Mouse (Mus musculus): ENCODE results near the gene Asb18. TPM values are rescaled to one million over a fixed set of nuclear protein-coding genes. Genes with fewer than 3 reads are reported as not detected.

The Asb18 gene
- polyA plus RNA-seq, 1 experiment from 2014 or later, result not detected

DNA sequence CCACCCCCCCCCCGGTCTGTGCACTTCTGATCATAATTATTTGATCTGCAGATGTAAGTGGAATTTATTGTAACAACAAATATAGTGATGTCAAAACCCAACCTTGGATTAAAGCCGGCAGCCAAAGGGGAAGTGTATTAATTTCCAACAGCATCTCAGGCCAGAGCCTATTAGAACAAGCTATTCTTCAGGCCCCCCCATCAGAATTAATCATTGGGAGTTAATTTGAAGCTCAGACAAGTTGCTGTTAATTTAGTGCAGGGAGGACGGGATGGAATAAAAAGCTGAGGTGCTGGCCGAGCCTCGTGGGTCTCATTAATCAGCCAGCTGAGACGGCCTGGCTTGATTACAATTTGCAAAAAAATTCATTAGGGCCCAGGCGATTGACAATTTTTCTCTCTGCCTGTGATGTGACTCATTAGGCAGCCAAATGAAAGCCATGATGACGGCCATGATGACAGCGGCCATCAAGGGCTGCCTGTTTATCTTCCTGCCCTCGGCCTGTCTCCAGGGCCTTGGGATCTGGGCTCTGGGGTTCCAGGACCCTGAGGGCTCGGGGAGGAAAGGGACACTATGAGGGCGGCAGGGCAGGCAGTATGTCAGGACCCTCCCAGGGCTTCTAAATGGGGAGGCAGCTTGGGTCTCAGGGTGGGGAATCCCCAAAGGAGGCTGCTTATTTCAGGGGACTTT is 88.8 kb downstream of the Asb18 start:
- no peaks in the 10 kb centered on the region for H3K36me3 ChIP-seq (ENCODE audit: control insufficient read depth, insufficient read depth, low read length)
- 16% methylated on average over 12 of the region's 12 CpGs for WGBS
- H3K9ac ChIP-seq (ENCODE audit: low read depth, low read length), result no peak overlapping the region
- H3K4me3 ChIP-seq (ENCODE audit: low read length), result no peak overlapping the region
- peaks cover 14% of the 10 kb centered on the region; the same call in 1 of the 2 replicates for H3K4me1 ChIP-seq (ENCODE audit: control insufficient read depth, insufficient read depth, low read length)
- H3K4me2 ChIP-seq (replicated peaks; ENCODE audit: low read depth, low read length), result no peak overlapping the region
- peaks cover 100% of the 10 kb centered on the region for H3K27me3 ChIP-seq (ENCODE audit: control insufficient read depth, insufficient read depth, low read length)
- H3K27ac ChIP-seq (ENCODE audit: low read depth, low read length), result no peak overlapping the region
- H3K9me3 ChIP-seq (ENCODE audit: control insufficient read depth, low read length), result no peaks in the 10 kb centered on the region
- ATAC-seq (ENCODE audit: low FRiP score, low TSS enrichment), result no peak

DNA sequence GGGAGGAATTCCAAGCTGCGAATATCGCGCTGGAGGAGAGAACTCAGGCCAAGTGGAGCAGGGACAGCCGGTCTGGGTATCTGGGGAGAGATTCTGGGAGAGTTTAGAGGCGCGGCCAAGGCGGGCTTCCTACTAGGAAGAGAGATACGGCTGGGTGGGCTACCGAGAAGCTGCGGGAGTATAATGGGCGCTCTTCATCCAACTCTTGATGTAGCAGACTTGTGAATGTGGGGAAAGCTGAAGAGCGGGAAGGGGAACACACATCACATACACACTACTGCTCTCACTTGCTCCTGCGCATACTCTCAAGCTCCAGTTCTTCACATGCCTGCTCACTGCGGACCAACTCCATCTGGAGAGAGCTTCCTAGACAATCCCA is 90.8 kb downstream of the Asb18 start:
- Histone ChIP-seq H3K27ac (ENCODE audit: low read depth, low read length) (no peak overlapping the region), H3K4me1 (ENCODE audit: control insufficient read depth, insufficient read depth, low read length) (peaks cover 6% of the 10 kb centered on the region; the same call in 1 of the 2 replicates), H3K9me3 (ENCODE audit: control insufficient read depth, low read length) (no peaks in the 10 kb centered on the region; the same call in 1 of the 2 replicates), H3K27me3 (ENCODE audit: control insufficient read depth, insufficient read depth, low read length) (peaks cover 91% of the 10 kb centered on the region), H3K4me3 (ENCODE audit: low read length) (peak overlapping the region; percentile 3; the same call in 1 of the 2 replicates), H3K36me3 (ENCODE audit: control insufficient read depth, insufficient read depth, low read length) (no peaks in the 10 kb centered on the region), H3K4me2 (replicated peaks; ENCODE audit: low read depth, low read length) (peak overlapping the region; percentile 38; the same call in 1 of the 2 replicates), H3K9ac (ENCODE audit: low read depth, low read length) (no peak overlapping the region)
- WGBS, result 10% methylated on average over 14 of the region's 14 CpGs
- no peak for ATAC-seq (ENCODE audit: low FRiP score, low TSS enrichment)

DNA sequence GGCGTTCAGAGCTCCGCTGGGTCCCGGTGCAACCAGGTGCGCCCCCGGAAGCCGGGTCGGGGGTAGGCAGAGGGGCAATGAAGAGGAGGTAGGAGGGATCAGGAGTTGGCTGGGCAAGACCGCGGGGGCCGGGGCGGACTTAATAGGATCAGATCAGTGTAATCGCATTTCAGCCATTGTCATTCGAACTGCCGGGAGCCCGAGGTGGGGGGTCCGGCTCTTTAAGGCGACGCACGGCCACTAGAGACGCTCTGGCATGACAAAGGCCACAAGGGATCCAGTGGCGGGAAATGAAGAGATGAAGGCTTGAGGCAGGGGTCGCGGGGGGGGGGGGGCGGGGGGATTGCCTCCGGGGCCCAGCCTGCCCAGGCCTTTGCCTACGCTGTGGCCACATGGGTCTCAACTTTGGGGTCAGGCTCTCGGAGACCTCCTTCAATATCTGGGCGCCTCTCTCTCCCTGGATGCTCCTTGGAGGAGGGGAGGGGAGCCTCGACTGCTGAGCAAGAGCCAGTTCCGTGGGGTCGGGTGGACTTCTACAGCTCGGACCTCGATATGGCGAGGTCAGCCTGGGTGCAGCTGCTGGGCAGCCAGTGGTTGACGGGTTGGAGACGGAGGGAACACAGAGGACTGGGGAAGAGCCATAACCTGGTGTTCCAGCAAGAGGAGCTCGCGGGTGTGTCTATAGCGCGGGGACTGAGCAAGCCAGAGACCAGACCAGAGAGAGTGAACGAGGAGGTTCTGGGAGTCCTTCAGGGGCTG is 91.4 kb downstream of the Asb18 start:
- no peak for ATAC-seq (ENCODE audit: low FRiP score, low TSS enrichment)
- Histone ChIP-seq H3K36me3 (ENCODE audit: control insufficient read depth, insufficient read depth, low read length) (no peaks in the 10 kb centered on the region), H3K4me3 (ENCODE audit: low read length) (peak overlapping the region; percentile 3; the same call in 1 of the 2 replicates), H3K9ac (ENCODE audit: low read depth, low read length) (no peak overlapping the region), H3K4me1 (ENCODE audit: control insufficient read depth, insufficient read depth, low read length) (peaks cover 6% of the 10 kb centered on the region; the same call in 1 of the 2 replicates), H3K4me2 (replicated peaks; ENCODE audit: low read depth, low read length) (peak overlapping the region; percentile 38), H3K27me3 (ENCODE audit: control insufficient read depth, insufficient read depth, low read length) (peaks cover 88% of the 10 kb centered on the region), H3K9me3 (ENCODE audit: control insufficient read depth, low read length) (no peaks in the 10 kb centered on the region; the same call in 1 of the 2 replicates), H3K27ac (ENCODE audit: low read depth, low read length) (no peak overlapping the region)
- 2% methylated on average over 39 of the region's 41 CpGs for WGBS

DNA sequence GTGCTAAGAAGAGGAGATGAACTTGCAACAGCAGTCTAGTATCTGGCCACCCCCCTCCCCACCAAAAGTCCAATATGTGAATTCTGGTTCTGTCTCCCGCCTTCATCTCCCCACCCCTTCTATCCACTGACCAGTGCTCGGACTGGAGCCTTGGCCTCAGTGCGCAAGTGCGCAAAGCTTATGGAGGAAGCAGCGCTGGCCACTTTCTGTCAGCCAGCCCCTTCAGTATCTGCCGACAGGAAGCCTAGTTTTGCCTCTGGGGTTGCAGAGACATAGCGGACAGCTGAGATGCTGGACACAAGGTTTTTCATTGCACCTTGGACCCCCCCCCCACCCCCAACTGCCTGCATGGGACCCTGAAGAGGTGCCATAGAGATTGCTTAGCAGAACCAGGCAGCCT is 92.2 kb downstream of the Asb18 start:
- Histone ChIP-seq H3K9ac (ENCODE audit: low read depth, low read length) (no peak overlapping the region), H3K4me3 (ENCODE audit: low read length) (no peak overlapping the region), H3K4me2 (replicated peaks; ENCODE audit: low read depth, low read length) (no peak overlapping the region; the same call in 1 of the 2 replicates), H3K27me3 (ENCODE audit: control insufficient read depth, insufficient read depth, low read length) (peaks cover 88% of the 10 kb centered on the region), H3K4me1 (ENCODE audit: control insufficient read depth, insufficient read depth, low read length) (peaks cover 2% of the 10 kb centered on the region; the same call in 1 of the 2 replicates), H3K9me3 (ENCODE audit: control insufficient read depth, low read length) (no peaks in the 10 kb centered on the region; the same call in 1 of the 2 replicates), H3K36me3 (ENCODE audit: control insufficient read depth, insufficient read depth, low read length) (no peaks in the 10 kb centered on the region), H3K27ac (ENCODE audit: low read depth, low read length) (no peak overlapping the region)
- no peak for ATAC-seq (ENCODE audit: low FRiP score, low TSS enrichment)
- WGBS, result 0% methylated on average over 7 of the region's 7 CpGs

DNA sequence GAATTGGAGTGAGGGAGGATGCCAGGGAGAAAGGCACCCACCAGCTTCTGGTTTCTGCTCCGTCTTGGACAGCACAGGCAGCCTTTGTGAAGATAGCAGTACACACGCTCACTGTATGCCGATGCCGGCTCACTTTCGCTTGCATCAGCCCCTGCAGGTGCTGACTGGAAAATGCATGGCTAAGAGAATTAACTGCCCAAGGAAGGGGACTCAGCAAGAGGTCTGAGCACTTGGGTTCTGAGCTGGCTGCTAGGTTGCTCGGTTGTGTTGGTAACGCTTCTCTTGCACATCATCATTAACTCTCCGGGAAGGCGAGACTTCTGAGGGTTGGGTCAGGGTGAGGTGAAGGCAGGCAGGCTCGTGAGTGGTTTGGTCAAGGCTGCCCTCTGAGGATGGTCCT is 92.7 kb downstream of the Asb18 start:
- no peaks in the 10 kb centered on the region; the same call in 1 of the 2 replicates for H3K4me1 ChIP-seq (ENCODE audit: control insufficient read depth, insufficient read depth, low read length)
- WGBS, result 2% methylated on average over 10 of the region's 10 CpGs
- no peaks in the 10 kb centered on the region for H3K36me3 ChIP-seq (ENCODE audit: control insufficient read depth, insufficient read depth, low read length)
- no peak overlapping the region for H3K9ac ChIP-seq (ENCODE audit: low read depth, low read length)
- H3K27ac ChIP-seq (ENCODE audit: low read depth, low read length), result no peak overlapping the region
- no peak overlapping the region for H3K4me2 ChIP-seq (replicated peaks; ENCODE audit: low read depth, low read length)
- H3K9me3 ChIP-seq (ENCODE audit: control insufficient read depth, low read length), result no peaks in the 10 kb centered on the region; the same call in 1 of the 2 replicates
- no peak overlapping the region for H3K4me3 ChIP-seq (ENCODE audit: low read length)
- peaks cover 85% of the 10 kb centered on the region for H3K27me3 ChIP-seq (ENCODE audit: control insufficient read depth, insufficient read depth, low read length)
- 0 out of 2 replicates have a peak, but pooled peaks have one; percentile 3 for ATAC-seq (ENCODE audit: low FRiP score, low TSS enrichment)

DNA sequence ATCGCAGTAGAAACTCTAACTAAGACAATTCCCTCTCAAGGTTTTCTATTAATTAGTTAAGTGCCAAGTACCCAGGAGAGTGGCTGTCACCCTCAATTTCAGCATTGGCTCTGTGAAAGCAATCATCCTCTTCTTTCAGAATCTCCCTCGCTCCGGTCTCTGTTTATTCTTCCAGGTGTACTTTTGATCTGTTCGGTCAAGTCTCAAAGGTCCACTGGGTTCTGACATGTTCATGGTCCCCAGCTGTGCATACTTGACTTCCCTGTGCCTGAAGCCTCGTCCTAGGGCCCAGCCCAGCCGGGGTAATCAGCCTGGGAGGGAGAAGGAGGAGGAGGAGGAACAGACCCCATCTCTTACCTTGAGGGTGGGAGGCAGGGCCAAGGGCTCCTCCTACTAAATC is 95.3 kb downstream of the Asb18 start:
- 57% methylated on average over 6 of the region's 6 CpGs for WGBS
- Histone ChIP-seq H3K9me3 (ENCODE audit: control insufficient read depth, low read length) (no peaks in the 10 kb centered on the region; the same call in 1 of the 2 replicates), H3K4me2 (replicated peaks; ENCODE audit: low read depth, low read length) (no peak overlapping the region), H3K4me1 (ENCODE audit: control insufficient read depth, insufficient read depth, low read length) (no peaks in the 10 kb centered on the region), H3K4me3 (ENCODE audit: low read length) (no peak overlapping the region), H3K9ac (ENCODE audit: low read depth, low read length) (no peak overlapping the region), H3K27me3 (ENCODE audit: control insufficient read depth, insufficient read depth, low read length) (peaks cover 59% of the 10 kb centered on the region), H3K27ac (ENCODE audit: low read depth, low read length) (no peak overlapping the region), H3K36me3 (ENCODE audit: control insufficient read depth, insufficient read depth, low read length) (no peaks in the 10 kb centered on the region)
- no peak for ATAC-seq (ENCODE audit: low FRiP score, low TSS enrichment)

DNA sequence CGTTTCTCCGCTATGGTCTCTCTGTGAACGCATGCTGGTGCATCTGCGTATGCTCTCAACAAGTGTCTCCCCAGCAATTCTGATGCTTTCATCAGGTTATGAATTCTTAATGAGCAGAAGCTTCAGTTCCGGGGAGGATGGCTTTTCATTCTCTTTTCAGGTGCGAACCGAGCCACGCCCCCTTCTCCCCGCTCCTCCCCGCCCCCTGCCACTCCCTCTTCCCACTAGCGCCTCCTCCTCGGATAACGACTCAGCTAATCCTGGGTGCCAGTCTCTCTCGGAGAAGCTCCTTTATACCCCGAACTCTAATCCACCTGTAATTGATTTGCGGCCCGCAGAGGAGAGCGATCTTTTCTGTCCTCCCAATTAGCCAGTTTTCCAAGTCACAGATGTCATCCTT is 96.4 kb downstream of the Asb18 start:
- no peak overlapping the region for H3K9ac ChIP-seq (ENCODE audit: low read depth, low read length)
- peaks cover 48% of the 10 kb centered on the region for H3K27me3 ChIP-seq (ENCODE audit: control insufficient read depth, insufficient read depth, low read length)
- no peaks in the 10 kb centered on the region for H3K4me1 ChIP-seq (ENCODE audit: control insufficient read depth, insufficient read depth, low read length)
- H3K36me3 ChIP-seq (ENCODE audit: control insufficient read depth, insufficient read depth, low read length), result no peaks in the 10 kb centered on the region
- WGBS, result 33% methylated on average over 18 of the region's 18 CpGs
- no peak overlapping the region for H3K4me3 ChIP-seq (ENCODE audit: low read length)
- H3K9me3 ChIP-seq (ENCODE audit: control insufficient read depth, low read length), result no peaks in the 10 kb centered on the region; the same call in 1 of the 2 replicates
- ATAC-seq (ENCODE audit: low FRiP score, low TSS enrichment), result no peak
- H3K27ac ChIP-seq (ENCODE audit: low read depth, low read length), result no peak overlapping the region
- H3K4me2 ChIP-seq (replicated peaks; ENCODE audit: low read depth, low read length), result no peak overlapping the region

DNA sequence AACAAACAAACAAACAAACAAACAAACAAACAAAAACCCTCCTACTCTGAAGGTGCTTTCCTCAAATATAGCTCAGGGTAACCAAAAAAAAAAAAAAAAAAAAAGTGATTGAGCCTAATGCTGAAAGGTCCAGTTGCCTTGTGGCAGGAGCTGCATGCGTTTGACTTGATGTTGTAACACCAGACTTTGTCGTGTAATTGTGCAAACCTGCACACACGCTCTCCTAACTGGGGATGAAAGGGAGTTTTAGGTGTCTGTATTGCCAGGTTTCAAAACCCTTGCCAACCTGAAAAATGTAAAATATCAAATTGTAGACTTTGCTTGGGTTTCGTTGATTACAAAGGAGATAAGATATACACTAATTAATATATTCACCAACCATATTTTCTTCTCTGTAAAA is 100.9 kb downstream of the Asb18 start:
- Histone ChIP-seq H3K4me3 (ENCODE audit: low read length) (no peak overlapping the region), H3K9ac (ENCODE audit: low read depth, low read length) (no peak overlapping the region), H3K4me1 (ENCODE audit: control insufficient read depth, insufficient read depth, low read length) (peaks cover 3% of the 10 kb centered on the region; the same call in 1 of the 2 replicates), H3K27me3 (ENCODE audit: control insufficient read depth, insufficient read depth, low read length) (peaks cover 13% of the 10 kb centered on the region; the same call in 1 of the 2 replicates), H3K9me3 (ENCODE audit: control insufficient read depth, low read length) (no peaks in the 10 kb centered on the region; the same call in 1 of the 2 replicates), H3K36me3 (ENCODE audit: control insufficient read depth, insufficient read depth, low read length) (no peaks in the 10 kb centered on the region), H3K27ac (ENCODE audit: low read depth, low read length) (no peak overlapping the region), H3K4me2 (replicated peaks; ENCODE audit: low read depth, low read length) (no peak overlapping the region)
- ATAC-seq (ENCODE audit: low FRiP score, low TSS enrichment), result no peak
- WGBS, result 82% methylated on average over 4 of the region's 4 CpGs

DNA sequence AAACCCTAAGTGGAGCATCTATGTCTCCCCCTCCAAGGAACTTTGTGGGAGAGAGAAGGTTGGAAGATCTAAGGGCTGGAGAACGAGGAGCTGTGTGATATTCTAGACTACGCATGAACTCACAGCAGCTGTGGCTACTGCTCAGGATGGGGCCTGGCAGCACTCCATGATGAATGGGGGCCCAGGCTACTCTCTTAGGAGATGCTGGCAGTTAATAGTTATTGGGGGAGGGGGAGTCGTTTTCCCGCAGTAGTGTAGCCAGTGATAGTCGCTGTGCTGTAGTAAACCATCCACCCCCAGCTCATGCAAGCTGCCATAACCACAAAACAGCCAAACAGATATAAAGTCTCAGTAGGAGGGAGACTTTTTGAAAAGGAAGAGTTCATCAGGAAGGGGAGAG is 102.1 kb downstream of the Asb18 start:
- Histone ChIP-seq H3K4me2 (replicated peaks; ENCODE audit: low read depth, low read length) (no peak overlapping the region), H3K9me3 (ENCODE audit: control insufficient read depth, low read length) (no peaks in the 10 kb centered on the region), H3K27ac (ENCODE audit: low read depth, low read length) (no peak overlapping the region), H3K4me3 (ENCODE audit: low read length) (no peak overlapping the region), H3K36me3 (ENCODE audit: control insufficient read depth, insufficient read depth, low read length) (no peaks in the 10 kb centered on the region), H3K4me1 (ENCODE audit: control insufficient read depth, insufficient read depth, low read length) (peaks cover 3% of the 10 kb centered on the region; the same call in 1 of the 2 replicates), H3K27me3 (ENCODE audit: control insufficient read depth, insufficient read depth, low read length) (peaks cover 3% of the 10 kb centered on the region; the same call in 1 of the 2 replicates), H3K9ac (ENCODE audit: low read depth, low read length) (no peak overlapping the region)
- 23% methylated on average over 5 of the region's 5 CpGs for WGBS
- no peak for ATAC-seq (ENCODE audit: low FRiP score, low TSS enrichment)

Data from kidney, embryonic 14.5 days (tissue).